Mouse (Mus musculus) layer of hippocampus, adult 2 months (tissue): Measurements from ENCODE around the gene Tgoln1. TPM values are rescaled to one million over a fixed set of nuclear protein-coding genes. Genes with fewer than 3 reads are reported as not detected.

ENCODE experiments used
- DNase-seq, 2 experiments: peaks; one replicate each; pipeline ENCODE4 v3.0.0; 2022; ENCODE audit warnings: low spot score in 2 of 2
- H3K27ac ChIP-seq: fragments of 200-600 bp; 2 replicates; pipeline ENCODE4 v1.8.1; 2022
- H3K4me3 ChIP-seq: fragments of 200-600 bp; 2 replicates; pipeline ENCODE4 v1.8.1; 2022; ENCODE audit warnings: mild to moderate bottlenecking
- CTCF ChIP-seq: fragments of 200-600 bp; conservative IDR thresholded peaks from 2 replicates; pipeline ENCODE4 v1.8.1; 2022; ENCODE audit warnings: antibody characterized with exemption, mild to moderate bottlenecking, moderate library complexity
- total RNA-seq, 2 experiments: library from RNA; stranded (reverse); gene quantifications; 2 replicates each; pipeline ENCODE4 v1.2.3; 2021

Gene Tgoln1
- total RNA-seq, 2 experiments from 2014 or later, result 87.9 to 88.2 TPM

DNA sequence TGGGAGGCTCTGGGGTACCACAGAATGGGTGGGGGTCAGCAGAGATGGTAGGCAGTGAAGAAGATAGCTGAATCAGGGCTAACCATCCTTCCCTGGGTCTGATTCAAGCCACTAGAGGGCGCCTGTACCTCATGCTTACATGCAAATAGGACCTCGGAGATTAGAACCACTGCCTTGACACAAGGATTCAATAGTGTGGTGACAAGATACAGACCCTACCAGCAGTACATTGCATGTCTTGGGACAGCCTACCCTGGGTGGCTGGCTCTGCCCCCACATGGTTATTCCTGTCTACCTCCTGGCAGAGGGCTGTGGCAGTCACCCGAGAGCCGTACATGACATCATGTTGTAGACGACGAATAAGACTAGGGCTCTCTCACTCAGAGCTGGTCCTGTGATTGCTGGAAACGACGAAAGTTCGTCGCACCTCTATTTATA, 30.6 kb upstream of the Tgoln1 start:
- peak; percentile 76 to 78 for DNase-seq
- Histone ChIP-seq H3K4me3 (no peak overlapping the region), H3K27ac (no peak overlapping the region)
- TF ChIP-seq CTCF, result peak; percentile 93

DNA sequence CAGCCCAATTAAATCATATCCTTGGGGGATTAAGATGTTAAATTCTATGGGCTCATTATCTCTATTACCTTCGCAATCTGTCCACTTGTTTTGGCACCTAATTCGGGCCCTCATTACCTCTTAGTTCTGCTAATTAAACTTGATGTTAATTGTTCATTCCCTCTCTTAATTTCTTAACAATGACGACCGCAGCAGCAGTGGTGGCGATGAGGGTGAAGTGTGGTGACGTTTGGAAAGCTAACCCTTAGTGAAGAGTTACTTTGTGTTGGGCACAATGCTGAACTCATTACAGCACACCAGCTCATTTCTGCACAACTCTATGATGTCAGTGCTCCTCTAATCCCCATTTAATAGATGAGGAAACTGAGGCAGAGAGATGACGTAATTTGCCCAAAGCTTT, 28.6 kb upstream of the Tgoln1 start:
- Histone ChIP-seq H3K27ac (no peak overlapping the region), H3K4me3 (no peak overlapping the region)
- DNase-seq, result no peak
- no peak for TF ChIP-seq CTCF

DNA sequence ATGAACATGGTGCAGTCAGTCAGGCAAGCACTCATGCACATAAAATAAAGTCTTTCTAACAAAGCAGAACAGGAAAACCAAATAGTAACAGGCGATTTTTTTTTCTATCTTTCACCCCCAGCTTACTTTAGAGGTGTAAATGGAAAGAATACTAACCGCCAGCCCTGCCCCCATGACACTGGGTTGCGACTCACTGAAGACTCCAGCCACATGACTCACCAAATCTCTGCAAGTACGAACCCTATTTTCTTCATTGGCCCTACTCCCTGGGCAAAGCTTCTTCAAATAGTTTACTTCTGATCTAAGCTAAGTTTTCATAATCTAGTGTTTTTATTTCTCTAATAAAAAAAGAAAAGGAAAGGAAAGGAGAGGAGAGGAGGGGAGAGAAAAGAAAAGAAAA, 27.8 kb upstream of the Tgoln1 start:
- DNase-seq, result no peak
- H3K4me3 ChIP-seq, result no peak overlapping the region
- no peak for TF ChIP-seq CTCF
- no peak overlapping the region for H3K27ac ChIP-seq

DNA sequence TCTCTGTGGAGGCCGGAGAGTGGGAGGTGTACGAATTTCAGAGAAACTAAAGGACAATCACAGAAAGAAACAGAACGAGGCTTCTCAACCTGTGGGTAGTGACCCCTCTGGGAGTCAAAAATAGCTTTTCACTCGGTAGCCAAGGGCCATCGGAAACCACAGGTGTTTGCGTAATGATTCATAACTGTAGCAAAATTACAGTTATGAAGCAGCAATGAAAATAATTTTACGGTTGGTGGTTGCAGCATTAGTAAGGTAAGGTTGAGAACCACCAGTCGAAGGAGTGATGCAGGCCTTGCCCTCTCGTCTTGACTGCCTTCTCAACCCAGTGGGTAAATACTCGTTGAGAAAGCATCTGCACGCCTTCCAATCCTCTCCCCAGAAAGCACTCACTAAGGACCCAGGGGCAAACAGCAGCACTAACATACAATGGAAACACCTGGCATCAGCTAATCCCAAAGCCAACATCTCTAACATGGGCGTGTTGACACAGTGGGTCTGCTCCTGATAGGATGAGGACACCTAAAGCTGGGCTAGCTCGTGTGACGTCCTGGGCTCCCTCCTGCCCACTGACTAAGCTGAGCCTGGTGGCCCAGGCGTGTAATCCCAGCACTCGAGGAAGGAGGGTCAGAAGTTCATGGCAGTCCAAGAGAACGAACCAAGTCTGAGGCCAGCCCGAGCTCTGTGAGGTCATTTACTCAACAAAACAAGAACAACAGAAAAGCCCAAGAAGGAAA, 24.6 kb upstream of the Tgoln1 start:
- Histone ChIP-seq H3K4me3 (no peak overlapping the region), H3K27ac (no peak overlapping the region)
- DNase-seq, result no peak
- TF ChIP-seq CTCF, result no peak

DNA sequence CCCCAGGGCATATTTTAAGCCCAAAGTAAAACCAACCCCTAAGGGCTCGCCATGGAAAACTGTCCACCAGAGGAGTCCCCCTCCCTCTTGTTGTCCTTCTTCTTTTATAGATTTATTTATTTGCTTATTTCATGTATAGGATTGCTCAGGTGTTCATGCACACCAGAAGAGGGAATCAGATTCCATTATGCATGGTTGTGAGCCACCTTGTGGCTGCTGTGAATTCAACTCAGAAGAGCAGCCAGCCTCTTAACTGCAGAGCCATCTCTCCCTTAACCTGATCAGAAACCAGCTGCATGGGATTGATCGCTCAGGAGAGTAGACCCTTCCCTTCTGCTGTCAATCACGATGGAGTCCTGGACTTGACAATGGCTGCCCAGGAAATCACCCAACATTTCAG, 20.1 kb upstream of the Tgoln1 start:
- TF ChIP-seq CTCF, result peak; percentile 64
- no peak overlapping the region for H3K27ac ChIP-seq
- no peak for DNase-seq
- no peak overlapping the region for H3K4me3 ChIP-seq

DNA sequence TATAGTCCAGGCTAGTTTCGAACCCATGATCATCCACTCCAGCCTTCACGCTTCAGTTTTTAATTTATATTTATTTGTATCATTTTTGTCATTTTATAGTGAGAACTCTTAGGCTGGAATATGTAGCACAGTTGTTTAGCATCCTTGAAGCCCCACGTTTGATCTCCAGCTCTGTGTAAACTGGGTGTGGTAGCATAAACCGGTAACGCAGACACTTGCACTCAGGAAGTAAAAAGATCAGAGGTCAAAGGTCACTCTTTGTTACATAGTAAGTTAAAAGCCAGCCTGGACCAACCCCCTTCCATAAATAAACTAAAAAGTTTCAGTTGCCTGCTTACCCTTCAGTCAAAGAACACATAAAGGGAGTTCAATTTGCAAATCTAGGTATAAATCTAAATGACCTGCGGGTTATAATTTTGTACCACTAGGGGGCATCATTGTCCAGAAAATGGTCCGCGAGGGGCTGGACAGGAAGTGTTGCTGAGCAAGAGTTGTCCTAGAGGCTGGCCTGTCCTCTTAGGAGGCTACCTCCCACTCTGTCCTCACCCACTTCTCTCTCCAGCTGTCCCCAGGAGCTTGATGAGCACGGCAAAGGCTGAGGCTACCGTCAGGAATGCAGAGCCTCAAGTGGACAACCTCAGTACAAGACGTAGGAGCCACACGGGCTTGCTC, 19.1 kb upstream of the Tgoln1 start:
- peak; percentile 89 for TF ChIP-seq CTCF
- H3K27ac ChIP-seq, result no peak overlapping the region
- peak; percentile 47 to 69 for DNase-seq
- H3K4me3 ChIP-seq, result no peak overlapping the region

DNA sequence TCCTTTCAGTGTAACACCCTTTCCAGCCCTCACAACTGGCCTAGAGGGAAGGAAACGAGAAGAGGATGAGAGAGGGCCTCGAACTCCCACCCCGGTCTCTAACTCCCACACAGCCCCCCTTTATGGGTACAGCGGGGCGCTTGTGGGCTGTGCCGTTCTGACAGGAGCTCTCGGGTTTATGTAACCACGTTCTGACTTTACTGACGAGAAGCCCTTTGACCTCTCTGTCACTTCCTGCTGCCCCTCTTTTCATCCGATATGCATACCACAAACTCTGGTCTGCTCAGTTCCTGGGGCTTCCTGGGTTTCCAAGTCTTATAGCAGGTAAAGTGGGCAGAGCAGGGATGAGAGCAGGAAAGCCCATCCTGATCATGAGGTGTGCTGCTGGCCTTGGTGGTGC, 17.5 kb upstream of the Tgoln1 start:
- DNase-seq, result no peak
- Histone ChIP-seq H3K4me3 (no peak overlapping the region), H3K27ac (no peak overlapping the region)
- TF ChIP-seq CTCF, result no peak

DNA sequence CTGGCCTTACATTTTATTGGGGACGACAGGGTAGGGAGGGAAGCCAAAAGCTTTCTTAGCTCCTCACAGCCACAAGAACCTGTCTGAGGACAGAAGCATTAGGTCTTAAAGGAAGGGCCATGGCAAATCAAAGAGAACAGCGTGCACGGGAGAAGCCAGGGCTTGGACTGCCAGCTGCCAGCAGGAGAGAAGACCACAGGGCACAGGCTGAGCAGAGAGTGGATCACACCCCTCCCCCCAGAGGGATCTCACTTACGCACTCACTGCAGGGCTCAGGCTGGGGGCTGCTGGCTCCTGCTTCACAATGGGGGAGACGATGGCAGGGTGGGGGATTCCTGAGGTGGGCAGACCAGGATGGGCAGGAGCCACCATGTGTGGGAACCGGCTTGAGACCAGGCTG, 14.9 kb upstream of the Tgoln1 start:
- no peak for TF ChIP-seq CTCF
- no peak for DNase-seq
- H3K27ac ChIP-seq, result no peak overlapping the region
- no peak overlapping the region for H3K4me3 ChIP-seq

DNA sequence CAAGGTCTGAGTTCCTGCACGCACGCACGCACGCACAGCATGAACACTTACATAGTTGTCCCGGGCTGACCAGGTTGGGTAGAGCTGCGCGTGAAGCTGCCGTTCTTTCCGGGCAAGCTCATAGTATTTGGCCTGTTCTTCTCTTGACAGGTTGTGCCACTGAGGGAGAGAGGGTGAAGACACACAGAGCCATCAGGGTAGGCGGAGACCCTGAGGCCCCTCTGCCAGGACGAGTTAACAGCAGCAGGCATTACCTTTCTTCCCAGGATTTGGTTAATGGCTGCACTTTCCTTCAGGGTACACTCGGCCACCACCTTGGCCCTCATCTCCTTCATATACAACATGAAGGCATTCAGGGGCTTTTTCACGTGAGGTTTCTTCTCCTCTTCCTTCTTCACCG, 14.2 kb upstream of the Tgoln1 start:
- no peak overlapping the region for H3K4me3 ChIP-seq
- H3K27ac ChIP-seq, result no peak overlapping the region
- TF ChIP-seq CTCF, result no peak
- DNase-seq, result no peak

DNA sequence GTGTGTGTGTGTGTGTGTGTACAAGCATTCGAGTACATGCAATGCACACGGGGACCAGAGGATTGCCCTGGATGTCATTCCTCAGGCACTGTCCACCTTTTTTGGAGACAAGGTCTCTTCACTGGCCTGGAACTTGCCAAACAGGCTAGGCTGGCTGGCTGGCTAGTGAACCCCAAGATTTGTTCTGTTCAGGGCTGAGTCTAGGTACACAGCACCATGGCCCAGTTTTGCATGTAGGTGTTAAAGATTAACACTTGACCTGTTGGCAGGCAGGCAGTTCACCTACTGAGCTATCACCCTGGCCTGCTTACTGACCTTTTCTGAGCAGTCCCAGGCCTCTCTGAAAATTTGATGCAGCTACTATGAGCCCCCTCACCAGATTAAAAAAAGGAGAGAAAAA, 13.6 kb upstream of the Tgoln1 start:
- TF ChIP-seq CTCF, result no peak
- H3K27ac ChIP-seq, result no peak overlapping the region
- H3K4me3 ChIP-seq, result no peak overlapping the region
- DNase-seq, result no peak

DNA sequence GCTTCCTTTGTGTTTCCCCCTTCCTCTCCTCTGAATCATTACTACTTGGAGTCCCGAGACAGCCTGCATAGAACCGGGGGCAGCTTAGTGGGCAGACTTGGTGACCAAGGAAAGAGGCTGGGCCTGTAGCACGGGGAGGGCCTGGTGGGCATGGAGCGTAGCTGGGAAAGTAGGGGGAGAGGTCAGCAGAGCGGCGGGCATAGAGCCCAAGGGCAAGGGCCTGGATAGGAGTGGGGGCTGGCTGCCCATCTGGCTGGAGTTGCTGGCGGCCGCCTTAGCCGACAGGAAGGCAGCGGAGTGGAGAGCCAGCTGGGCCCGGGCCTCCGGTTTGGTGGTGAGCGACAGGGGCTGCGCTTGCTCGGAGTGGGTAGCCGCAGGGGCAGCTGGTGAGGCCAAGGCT, 10.5 kb upstream of the Tgoln1 start:
- TF ChIP-seq CTCF, result no peak
- peak in 1 of 2 experiments; percentile 35 for DNase-seq
- H3K4me3 ChIP-seq, result no peak overlapping the region
- H3K27ac ChIP-seq, result no peak overlapping the region

DNA sequence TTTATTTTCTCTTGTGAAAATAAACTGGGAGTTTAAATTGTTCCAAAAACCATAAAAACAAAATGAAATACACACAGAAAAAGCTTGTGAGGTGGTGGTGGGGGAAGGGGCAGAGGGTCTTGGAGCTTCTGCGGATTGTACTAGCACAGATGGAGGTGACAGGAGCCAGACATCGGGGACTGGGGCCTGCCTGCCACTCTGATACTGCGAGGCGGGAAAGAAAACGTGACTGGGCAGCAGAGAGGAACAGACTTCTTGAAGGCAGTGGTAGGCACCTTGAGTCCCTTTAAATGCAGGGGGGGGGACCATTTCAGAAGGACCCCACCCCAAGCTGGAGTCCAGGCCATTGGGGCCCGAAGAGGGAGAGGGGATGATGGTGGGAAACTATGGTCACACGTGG, 9.6 kb upstream of the Tgoln1 start:
- no peak overlapping the region for H3K4me3 ChIP-seq

DNA sequence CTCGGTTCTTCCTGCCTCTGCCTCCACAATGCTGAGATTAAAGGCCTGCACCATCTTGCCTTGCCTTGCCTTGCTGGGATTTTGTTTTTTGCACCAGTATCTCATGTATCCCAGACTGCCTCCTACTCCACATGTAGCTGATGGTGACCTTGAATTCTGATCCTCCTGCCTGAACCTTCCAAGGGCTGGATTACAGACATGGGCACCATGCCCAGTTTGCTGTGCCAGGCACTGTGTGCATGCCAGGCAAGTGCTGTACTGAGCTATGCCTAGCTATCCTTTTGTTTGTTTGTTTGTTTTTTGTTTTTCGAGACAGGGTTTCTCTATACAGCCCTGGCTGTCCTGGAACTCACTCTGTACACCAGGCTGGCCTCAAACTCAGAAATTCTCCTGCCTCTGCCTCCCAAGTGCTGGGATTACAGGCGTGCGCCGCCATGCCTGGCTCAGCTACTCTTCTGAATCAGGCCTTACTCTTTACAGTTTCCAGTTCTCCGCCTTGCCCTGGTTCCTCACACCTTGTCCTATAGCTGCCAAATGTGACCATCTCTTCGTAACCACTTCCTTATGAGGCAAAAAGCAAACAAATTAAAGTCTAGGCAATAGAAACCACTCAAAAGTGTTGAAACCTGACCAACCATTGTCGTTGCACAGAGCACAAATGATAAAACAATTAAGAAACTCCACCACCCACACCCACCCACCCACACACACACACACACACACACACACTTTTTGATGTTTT, 7.0 kb upstream of the Tgoln1 start:
- Histone ChIP-seq H3K4me3 (no peak overlapping the region), H3K27ac (no peak overlapping the region)
- TF ChIP-seq CTCF, result no peak
- DNase-seq, result no peak

More for the DNA sequence above, 9.6 kb upstream of the Tgoln1 start:
- no peak for TF ChIP-seq CTCF
- no peak for DNase-seq
- no peak overlapping the region for H3K27ac ChIP-seq
